Mouse (Mus musculus): ENCODE data around the gene Flnb.

Flnb gene

GRCm38 (mm10) chr14:7826151-7826937 lies 8.6 kb downstream of the Flnb start:
- peak; percentile 14 for DNase-seq (ENCODE audit: low read depth, low spot score)

DNA sequence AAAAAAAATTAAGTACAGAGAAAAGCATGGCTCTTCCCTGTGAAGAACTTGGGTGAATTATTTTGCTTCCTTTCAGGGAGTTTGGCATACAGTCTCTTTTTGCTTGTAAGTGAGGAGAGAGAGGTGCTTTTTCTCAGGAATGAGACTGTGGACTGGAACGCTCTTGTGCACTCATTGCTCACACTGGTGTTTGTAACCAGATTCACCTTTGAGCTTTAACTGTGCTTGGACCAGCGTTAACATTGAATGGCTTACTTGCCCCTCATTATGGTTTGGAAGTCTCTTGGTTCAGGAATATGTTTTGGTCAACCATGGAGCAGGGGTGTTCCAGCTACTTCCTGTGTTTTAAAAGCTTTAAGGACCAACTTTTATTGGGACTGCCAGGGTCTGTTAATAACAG lies 11.4 kb downstream of the Flnb start:
- DNase-seq (ENCODE audit: low read depth, low spot score), result no peak

- DNase-seq (ENCODE audit: low read depth, low spot score), result no peak
Observed at GRCm38 (mm10) chr14:7831770-7832439, 14.1 kb downstream of the Flnb start.

DNA sequence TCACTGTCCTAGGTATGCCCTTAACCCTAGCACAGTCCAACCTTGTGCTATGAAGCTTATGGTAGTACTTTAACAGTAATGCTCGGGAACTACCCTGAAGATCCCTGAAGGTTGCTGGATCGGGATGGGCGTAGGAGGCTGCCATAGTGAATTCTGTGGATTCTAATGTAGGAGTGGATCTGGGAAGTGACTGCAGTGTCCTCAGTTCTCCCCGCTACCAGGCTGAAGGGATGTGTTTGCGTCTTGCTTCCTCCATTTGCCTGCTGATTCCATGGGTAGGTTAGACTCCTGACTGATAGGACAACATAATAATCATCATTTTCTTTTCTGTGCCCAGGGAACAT lies 14.7 kb downstream of the Flnb start:
- DNase-seq (ENCODE audit: low read depth, low spot score), result no peak

GRCm38 (mm10) chr14:7833458-7833857 lies 15.7 kb downstream of the Flnb start:
- no peak for DNase-seq (ENCODE audit: low read depth, low spot score)

- no peak for DNase-seq (ENCODE audit: low read depth, low spot score)
Observed at GRCm38 (mm10) chr14:7838564-7839089, 20.9 kb downstream of the Flnb start.

GRCm38 (mm10) chr14:7839950-7840514 lies 22.3 kb downstream of the Flnb start:
- no peak for DNase-seq (ENCODE audit: low read depth, low spot score)

GRCm38 (mm10) chr14:7842631-7843332 lies 25.0 kb downstream of the Flnb start:
- DNase-seq (ENCODE audit: low read depth, low spot score), result no peak

DNA sequence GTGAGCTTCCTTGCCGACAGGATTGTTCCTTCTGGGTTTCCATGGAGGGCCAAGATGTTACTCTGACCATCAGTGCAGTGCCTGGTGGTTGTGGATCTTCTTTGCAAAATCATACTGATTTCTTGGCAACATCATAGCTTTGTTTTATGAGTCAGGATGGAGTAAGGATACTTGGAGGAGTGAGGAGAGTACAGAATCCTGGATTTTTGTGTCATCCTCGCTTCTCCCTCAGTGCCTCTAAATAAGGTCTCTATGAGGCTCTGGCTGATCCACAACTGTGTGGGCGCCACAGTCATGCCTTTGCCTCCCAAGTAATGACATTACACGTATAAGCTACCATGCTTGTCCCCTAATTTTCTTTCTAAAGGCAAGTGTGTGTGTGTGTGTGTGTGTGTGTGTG lies 28.9 kb downstream of the Flnb start:
- no peak for DNase-seq (ENCODE audit: low read depth, low spot score)

GRCm38 (mm10) chr14:7847746-7848232 lies 30.0 kb downstream of the Flnb start:
- no peak for DNase-seq (ENCODE audit: low read depth, low spot score)

GRCm38 (mm10) chr14:7850913-7851312 lies 33.2 kb downstream of the Flnb start:
- DNase-seq (ENCODE audit: low read depth, low spot score), result no peak

- DNase-seq (ENCODE audit: low read depth, low spot score), result no peak
Observed at GRCm38 (mm10) chr14:7851543-7852065, 33.8 kb downstream of the Flnb start.

- DNase-seq (ENCODE audit: low read depth, low spot score), result no peak
Observed at GRCm38 (mm10) chr14:7853691-7854090, 35.9 kb downstream of the Flnb start.

- DNase-seq (ENCODE audit: low read depth, low spot score), result no peak
Observed at GRCm38 (mm10) chr14:7854366-7854765, 36.6 kb downstream of the Flnb start.

DNA sequence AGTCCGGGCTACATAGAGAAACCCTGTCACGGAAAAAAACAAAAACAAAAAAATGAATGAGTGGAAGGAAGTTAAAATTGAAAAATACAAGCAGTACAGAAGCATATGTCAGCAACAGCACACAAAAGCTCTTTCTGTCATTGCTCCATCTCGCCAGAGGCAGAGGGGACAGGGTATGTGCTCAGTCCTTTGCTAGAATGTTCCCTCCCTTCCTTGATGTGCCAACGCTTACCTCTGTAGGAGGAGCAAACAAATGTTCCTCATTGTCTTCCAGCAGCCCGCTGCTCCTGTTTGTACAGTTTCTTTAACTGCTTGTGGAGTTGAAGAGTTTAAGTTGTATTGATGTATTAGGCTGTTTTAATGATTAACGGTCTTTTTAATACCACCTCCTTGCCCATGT lies 37.3 kb downstream of the Flnb start:
- no peak for DNase-seq (ENCODE audit: low read depth, low spot score)

- DNase-seq (ENCODE audit: low read depth, low spot score), result no peak
Observed at GRCm38 (mm10) chr14:7855501-7855900, 37.7 kb downstream of the Flnb start.

- no peak for DNase-seq (ENCODE audit: low read depth, low spot score)
Observed at GRCm38 (mm10) chr14:7856348-7856747, 38.6 kb downstream of the Flnb start.

DNA sequence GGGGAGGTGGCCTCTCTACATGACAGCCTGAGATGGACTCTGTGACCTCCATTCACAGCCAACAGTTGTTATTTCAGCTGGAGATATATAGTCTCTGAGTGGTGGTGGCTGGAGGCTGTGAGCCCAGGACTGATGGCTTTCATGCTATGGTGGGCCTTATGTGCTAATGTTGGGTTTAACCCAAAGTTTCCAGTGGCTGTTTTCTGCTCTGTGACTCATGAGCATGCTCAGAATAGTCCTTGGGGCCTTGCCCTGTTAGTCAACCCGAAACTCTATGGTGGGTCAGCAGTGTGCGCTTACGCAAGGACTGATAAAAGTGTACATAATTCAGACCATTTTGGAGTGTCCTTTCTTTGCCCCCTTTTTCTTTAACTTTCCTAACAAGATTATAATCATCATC lies 40.1 kb downstream of the Flnb start:
- no peak for DNase-seq (ENCODE audit: low read depth, low spot score)

DNA sequence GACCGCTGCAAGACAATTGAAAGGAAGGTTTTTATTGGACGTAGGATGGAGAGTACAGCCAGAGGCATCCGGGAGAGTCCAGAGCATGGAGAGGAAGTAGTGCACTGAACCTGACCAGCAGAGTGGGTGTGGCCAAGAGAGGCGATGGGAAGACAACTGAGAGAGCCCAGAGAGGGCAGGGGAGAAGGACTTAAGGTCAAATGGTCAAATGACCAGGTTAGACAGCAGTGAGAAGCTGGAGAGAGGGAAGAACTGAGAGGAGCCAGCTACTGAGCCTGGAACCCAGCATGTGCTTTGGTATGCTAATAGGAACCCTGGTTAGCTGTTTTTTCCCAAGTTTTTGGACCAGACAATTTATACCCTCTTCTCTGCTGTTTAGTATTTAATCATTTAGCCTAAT lies 40.7 kb downstream of the Flnb start:
- DNase-seq (ENCODE audit: low read depth, low spot score), result no peak

DNA sequence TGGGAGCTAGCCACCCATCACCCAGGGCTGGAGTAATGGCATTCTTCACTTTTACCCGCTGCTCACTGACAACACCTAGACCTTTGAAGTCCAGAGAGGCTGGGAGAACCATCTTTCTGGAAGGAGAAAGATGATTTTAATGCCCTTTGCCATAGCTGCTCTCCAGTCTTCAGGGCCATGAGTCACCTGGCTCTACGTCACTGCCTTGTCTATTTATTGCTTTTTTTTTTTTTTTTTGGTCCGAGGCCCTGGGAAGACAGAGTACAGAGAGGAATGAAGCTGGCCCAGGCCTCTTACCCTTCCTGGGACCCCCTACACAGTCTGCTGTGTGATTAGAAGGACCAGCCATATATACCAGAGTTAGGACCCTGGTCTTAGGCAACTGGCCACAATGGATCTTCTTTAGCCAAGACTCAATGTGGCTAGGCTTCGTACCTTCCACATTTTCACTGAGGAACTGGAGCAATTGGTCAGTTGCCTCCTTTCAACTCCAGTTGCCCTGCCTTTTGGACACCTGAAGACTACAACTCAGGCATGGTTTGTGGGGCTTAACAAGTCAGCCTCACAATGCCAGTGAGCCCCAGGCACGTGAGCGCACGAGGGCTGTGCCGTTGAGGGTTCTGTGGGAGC lies 42.9 kb downstream of the Flnb start:
- DNase-seq (ENCODE audit: low read depth, low spot score), result no peak

- no peak for DNase-seq (ENCODE audit: low read depth, low spot score)
Observed at GRCm38 (mm10) chr14:7861275-7861674, 43.5 kb downstream of the Flnb start.

Data from brain, embryonic 18.5 days (tissue).